Mouse (Mus musculus) intestine, embryonic 16.5 days (tissue): ENCODE results near the gene Csf2. TPM values are rescaled to one million over a fixed set of nuclear protein-coding genes. Genes with fewer than 3 reads are reported as not detected.

ENCODE experiments used
- ATAC-seq: fragments of 200-750 bp; cut with Nextera tagmentation; 2 replicates; pipeline ENCODE4 v1.8.0; 2017; ENCODE audit warnings: moderate TSS enrichment, moderate library complexity
- H3K27ac ChIP-seq: fragments of 300-500 bp; sonication (generic); 2 replicates; pipeline ENCODE4 v1.5.1; 2014; ENCODE audit warnings: mild to moderate bottlenecking, low read length
- H3K27me3 ChIP-seq: fragments of 300-500 bp; sonication (generic); replicated peaks from 2 replicates; pipeline ENCODE4 v1.6.1; 2014; ENCODE audit warnings: low read length, control low read depth, mixed read lengths; ENCODE audit not compliant: control insufficient read depth, insufficient read depth
- H3K36me3 ChIP-seq: fragments of 300-500 bp; sonication (generic); 2 replicates; pipeline ENCODE4 v1.6.1; 2014; ENCODE audit warnings: low read length, control low read depth; ENCODE audit not compliant: control insufficient read depth, insufficient read depth
- H3K4me1 ChIP-seq: fragments of 300-500 bp; sonication (generic); 2 replicates; pipeline ENCODE4 v1.6.1; 2014; ENCODE audit warnings: low read length, control low read depth, mixed read lengths; ENCODE audit not compliant: control insufficient read depth, insufficient read depth
- H3K4me2 ChIP-seq: fragments of 300-500 bp; sonication (generic); 2 replicates; pipeline ENCODE4 v1.6.1; 2014; ENCODE audit warnings: low read depth, low read length, control low read depth
- H3K4me3 ChIP-seq: fragments of 300-500 bp; sonication (generic); 2 replicates; pipeline ENCODE4 v1.5.1; 2014; ENCODE audit warnings: mild to moderate bottlenecking, low read length
- H3K9ac ChIP-seq: fragments of 300-500 bp; sonication (generic); 2 replicates; pipeline ENCODE4 v1.6.1; 2014; ENCODE audit warnings: low read depth, low read length
- H3K9me3 ChIP-seq: fragments of 300-500 bp; sonication (generic); 2 replicates; pipeline ENCODE4 v1.6.1; 2016; ENCODE audit warnings: low read length, control low read depth; ENCODE audit not compliant: control insufficient read depth
- WGBS: fragments of 180-500 bp; shearing (Covaris S2); extraction: QIAGEN DNeasy Blood & Tissue Kit; methylation state at CpG from one replicate; pipeline ENCODE4 v1.1.7; 2014; 5-methylcytosine and 5-hydroxymethylcytosine counted together
- polyA plus RNA-seq: library from polyadenylated mRNA; unstranded; fragments of >200 nt; fragmentation: Nextera tagmentation; extraction: Ambion mirVana; gene quantifications from 2 replicates; pipeline ENCODE4 v1.2.1, GENCODE M21; 2015

Csf2 gene
- polyA plus RNA-seq, 1 experiment from 2014 or later: 0.73 TPM

DNA sequence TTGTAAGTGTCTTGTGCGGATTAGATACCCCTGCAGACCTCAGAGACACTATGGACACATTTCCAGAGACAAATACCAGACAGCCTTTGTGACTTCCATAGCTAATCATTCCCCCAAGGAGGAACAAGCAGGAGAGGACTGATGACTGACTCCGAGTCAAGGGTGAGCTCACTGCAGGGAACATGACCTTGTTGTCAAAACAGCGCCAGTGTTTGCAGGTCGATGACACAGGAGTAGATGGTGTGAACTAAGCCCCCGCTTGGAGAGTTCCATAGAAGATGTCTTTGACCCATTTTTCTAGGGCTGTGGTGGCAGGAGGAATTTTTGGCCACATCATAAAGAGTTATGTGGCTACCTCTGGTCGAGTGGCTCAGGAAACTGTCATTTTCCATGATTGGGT is 33.4 kb downstream of the Csf2 start:
- Histone ChIP-seq H3K27ac (no peak overlapping the region), H3K4me1 (no peaks in the 10 kb centered on the region), H3K36me3 (no peaks in the 10 kb centered on the region), H3K27me3 (no peaks in the 10 kb centered on the region), H3K9ac (no peak overlapping the region), H3K4me2 (no peak overlapping the region), H3K4me3 (no peak overlapping the region), H3K9me3 (no peaks in the 10 kb centered on the region)
- ATAC-seq: no peak
- WGBS: 77% methylated on average over 6 of the region's 6 CpGs

GRCm38 (mm10) chr11:54214499-54215443 is 34.7 kb downstream of the Csf2 start:
- H3K4me2 ChIP-seq: no peak overlapping the region
- H3K36me3 ChIP-seq: no peaks in the 10 kb centered on the region
- no peaks in the 10 kb centered on the region for H3K27me3 ChIP-seq
- H3K9ac ChIP-seq: no peak overlapping the region
- H3K9me3 ChIP-seq: no peaks in the 10 kb centered on the region
- H3K27ac ChIP-seq: no peak overlapping the region
- no peak overlapping the region for H3K4me3 ChIP-seq
- no peak for ATAC-seq
- H3K4me1 ChIP-seq: no peaks in the 10 kb centered on the region
- 79% methylated on average over 9 of the region's 9 CpGs for WGBS

DNA sequence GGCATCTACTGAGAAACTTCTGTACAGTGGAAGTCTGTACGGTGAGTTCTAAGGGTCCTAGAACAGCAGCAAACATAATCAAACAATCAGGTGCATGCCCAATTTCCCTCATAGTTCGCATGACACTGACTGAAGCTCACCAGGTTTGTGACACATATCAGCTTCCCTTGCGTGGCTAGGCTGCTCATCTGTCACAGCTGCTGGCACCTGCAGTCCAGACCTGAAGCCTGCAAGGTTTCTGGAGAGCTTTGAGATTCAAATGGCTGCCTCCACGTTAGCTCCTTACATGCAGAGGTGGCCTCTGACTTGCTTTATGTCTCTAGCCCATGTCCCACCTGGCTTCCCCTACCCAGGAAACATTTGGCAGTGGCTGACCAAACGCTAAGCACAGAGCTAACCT is 35.8 kb downstream of the Csf2 start:
- 79% methylated on average over 5 of the region's 5 CpGs for WGBS
- no peak overlapping the region for H3K4me2 ChIP-seq
- ATAC-seq: no peak
- no peak overlapping the region for H3K27ac ChIP-seq
- H3K4me3 ChIP-seq: no peak overlapping the region
- H3K9ac ChIP-seq: no peak overlapping the region
- H3K27me3 ChIP-seq: no peaks in the 10 kb centered on the region
- no peaks in the 10 kb centered on the region for H3K36me3 ChIP-seq
- H3K9me3 ChIP-seq: no peaks in the 10 kb centered on the region
- no peaks in the 10 kb centered on the region for H3K4me1 ChIP-seq

- no peaks in the 10 kb centered on the region for H3K9me3 ChIP-seq
- H3K9ac ChIP-seq: no peak overlapping the region
- WGBS: 61% methylated on average over 5 of the region's 5 CpGs
- no peak overlapping the region for H3K4me2 ChIP-seq
- no peak overlapping the region for H3K4me3 ChIP-seq
- H3K27ac ChIP-seq: no peak overlapping the region
- no peaks in the 10 kb centered on the region for H3K4me1 ChIP-seq
- H3K36me3 ChIP-seq: no peaks in the 10 kb centered on the region
- no peak for ATAC-seq
- H3K27me3 ChIP-seq: no peaks in the 10 kb centered on the region
Measured at GRCm38 (mm10) chr11:54206993-54207392, 42.5 kb downstream of the Csf2 start.

GRCm38 (mm10) chr11:54205366-54205765 is 44.1 kb downstream of the Csf2 start:
- WGBS: 82% methylated on average over 6 of the region's 6 CpGs
- H3K4me2 ChIP-seq: no peak overlapping the region
- H3K36me3 ChIP-seq: no peaks in the 10 kb centered on the region
- no peaks in the 10 kb centered on the region for H3K4me1 ChIP-seq
- no peak overlapping the region for H3K4me3 ChIP-seq
- H3K9ac ChIP-seq: no peak overlapping the region
- no peak for ATAC-seq
- H3K9me3 ChIP-seq: no peaks in the 10 kb centered on the region
- no peak overlapping the region for H3K27ac ChIP-seq
- H3K27me3 ChIP-seq: no peaks in the 10 kb centered on the region

DNA sequence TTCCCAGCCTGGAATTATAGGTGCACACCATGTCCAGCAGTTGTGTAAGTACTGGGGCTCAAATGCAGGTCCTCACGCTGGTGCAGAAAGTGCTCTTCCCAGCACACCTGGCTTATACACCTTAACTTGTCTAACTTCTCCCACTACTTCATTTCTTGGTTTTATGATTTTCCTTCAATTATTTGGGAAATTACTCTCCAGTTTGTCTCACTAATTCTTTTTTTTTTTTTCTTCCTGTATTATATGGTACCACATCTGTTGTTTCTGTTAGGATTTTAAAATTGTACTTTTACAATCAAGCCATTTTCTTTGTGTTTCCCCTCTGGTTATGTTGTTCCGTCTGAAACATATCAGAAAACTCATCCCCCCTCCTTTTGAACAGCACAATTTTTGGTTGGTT is 44.7 kb downstream of the Csf2 start:
- 86% methylated on average over 2 of the region's 2 CpGs for WGBS
- no peak overlapping the region for H3K9ac ChIP-seq
- no peak overlapping the region for H3K4me2 ChIP-seq
- H3K4me1 ChIP-seq: no peaks in the 10 kb centered on the region
- H3K36me3 ChIP-seq: no peaks in the 10 kb centered on the region
- H3K9me3 ChIP-seq: no peaks in the 10 kb centered on the region
- no peak for ATAC-seq
- H3K27ac ChIP-seq: no peak overlapping the region
- H3K27me3 ChIP-seq: no peaks in the 10 kb centered on the region
- no peak overlapping the region for H3K4me3 ChIP-seq

- no peak overlapping the region for H3K4me3 ChIP-seq
- H3K36me3 ChIP-seq: no peaks in the 10 kb centered on the region
- H3K4me2 ChIP-seq: no peak overlapping the region
- 69% methylated on average over 2 of the region's 2 CpGs for WGBS
- no peaks in the 10 kb centered on the region for H3K4me1 ChIP-seq
- no peak overlapping the region for H3K27ac ChIP-seq
- H3K9me3 ChIP-seq: no peaks in the 10 kb centered on the region
- no peak overlapping the region for H3K9ac ChIP-seq
- H3K27me3 ChIP-seq: no peaks in the 10 kb centered on the region
- peak; percentile 46 for ATAC-seq
Measured at GRCm38 (mm10) chr11:54203162-54203561, 46.3 kb downstream of the Csf2 start.

GRCm38 (mm10) chr11:54201881-54202685 is 47.4 kb downstream of the Csf2 start:
- no peak for ATAC-seq
- H3K9ac ChIP-seq: no peak overlapping the region
- 68% methylated on average over 3 of the region's 3 CpGs for WGBS

DNA sequence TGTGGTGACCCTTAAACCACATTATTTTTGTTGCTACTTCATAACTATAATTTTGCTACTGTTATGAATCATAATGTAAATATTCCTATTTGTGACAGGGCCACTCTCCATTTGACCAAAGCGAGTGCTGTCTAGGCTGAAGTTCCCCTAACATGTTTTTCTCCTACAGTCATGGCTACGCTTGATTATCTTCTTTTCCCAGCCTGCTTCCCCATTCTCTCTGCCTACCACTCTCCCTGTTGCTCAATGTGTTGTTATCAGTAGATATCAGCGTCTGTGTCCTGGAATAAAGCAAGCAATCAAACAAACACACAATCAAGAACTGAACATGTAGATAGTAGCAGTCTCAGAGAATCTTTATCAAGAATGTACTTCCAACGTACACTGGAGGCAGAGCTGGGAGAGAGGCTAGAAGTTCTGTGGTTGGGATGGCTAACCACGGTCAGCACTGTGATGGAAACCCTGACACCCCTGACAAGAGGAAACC is 48.1 kb downstream of the Csf2 start:
- Histone ChIP-seq H3K4me3 (no peak overlapping the region), H3K4me1 (no peaks in the 10 kb centered on the region), H3K9me3 (no peaks in the 10 kb centered on the region), H3K36me3 (no peaks in the 10 kb centered on the region), H3K4me2 (no peak overlapping the region), H3K27me3 (no peaks in the 10 kb centered on the region), H3K9ac (no peak overlapping the region), H3K27ac (no peak overlapping the region)
- 74% methylated on average over 5 of the region's 5 CpGs for WGBS
- no peak for ATAC-seq

More at GRCm38 (mm10) chr11:54201881-54202685, 47.4 kb downstream of the Csf2 start:
- H3K9me3 ChIP-seq: no peaks in the 10 kb centered on the region
- H3K4me3 ChIP-seq: no peak overlapping the region
- H3K27ac ChIP-seq: no peak overlapping the region
- H3K27me3 ChIP-seq: no peaks in the 10 kb centered on the region
- no peaks in the 10 kb centered on the region for H3K36me3 ChIP-seq
- no peaks in the 10 kb centered on the region for H3K4me1 ChIP-seq
- no peak overlapping the region for H3K4me2 ChIP-seq
